Mouse (Mus musculus) liver, embryonic 12.5 days (tissue): ENCODE data around the gene Hephl1. TPM values are rescaled to one million over a fixed set of nuclear protein-coding genes. Genes with fewer than 3 reads are reported as not detected.

Source experiments
- ATAC-seq: fragments of 200-750 bp; cut with Nextera tagmentation; 2 replicates; pipeline ENCODE4 v1.8.0; 2017; ENCODE audit warnings: moderate number of reproducible peaks, mild to moderate bottlenecking, moderate library complexity
- H3K27ac ChIP-seq: fragments of 300-500 bp; sonication (generic); 2 replicates; pipeline ENCODE4 v1.5.1; 2016; ENCODE audit warnings: mild to moderate bottlenecking
- H3K27me3 ChIP-seq: fragments of 300-500 bp; sonication (generic); replicated peaks from 2 replicates; pipeline ENCODE4 v1.6.1; 2016; ENCODE audit warnings: mild to moderate bottlenecking, moderate library complexity
- H3K36me3 ChIP-seq: fragments of 300-500 bp; sonication (generic); 2 replicates; pipeline ENCODE4 v1.6.1; 2016; ENCODE audit warnings: mild to moderate bottlenecking, moderate library complexity
- H3K4me1 ChIP-seq: fragments of 300-500 bp; sonication (generic); 2 replicates; pipeline ENCODE4 v1.6.1; 2016
- H3K4me2 ChIP-seq: fragments of 300-500 bp; sonication (generic); 2 replicates; pipeline ENCODE4 v1.6.1; 2016; ENCODE audit warnings: mild to moderate bottlenecking, moderate library complexity
- H3K4me3 ChIP-seq: fragments of 300-500 bp; sonication (generic); 2 replicates; pipeline ENCODE4 v1.5.1; 2016; ENCODE audit warnings: mild to moderate bottlenecking, moderate library complexity
- H3K9ac ChIP-seq: fragments of 300-500 bp; sonication (generic); 2 replicates; pipeline ENCODE4 v1.6.1; 2016; ENCODE audit warnings: mild to moderate bottlenecking, moderate library complexity
- H3K9me3 ChIP-seq: fragments of 300-500 bp; sonication (generic); replicated peaks from 2 replicates; pipeline ENCODE4 v1.6.1; 2016; ENCODE audit warnings: mild to moderate bottlenecking, moderate library complexity
- WGBS: fragments of 180-500 bp; shearing (Covaris S2); methylation state at CpG from one replicate; pipeline ENCODE4 v1.1.7; 2016; ENCODE audit not compliant: insufficient replicate concordance; 5-methylcytosine and 5-hydroxymethylcytosine counted together
- polyA plus RNA-seq: library from polyadenylated mRNA; unstranded; fragments of >200 nt; fragmentation: Nextera tagmentation; extraction: Ambion mirVana; gene quantifications from 2 replicates; pipeline ENCODE4 v1.2.1, GENCODE M21; 2016

Gene Hephl1
- not detected in 2 replicates for polyA plus RNA-seq

GRCm38 (mm10) chr9:15112008-15112407 is at the start of gene Hephl1:
TSS of gene Hephl1 (minus strand) at chr9:15112108.
- Histone ChIP-seq H3K4me1 (no peaks in the 10 kb centered on the region), H3K9ac (no peak within 1 kb of the TSS), H3K36me3 (no peaks in the 10 kb centered on the region), H3K4me3 (no peak within 1 kb of the TSS), H3K9me3 (no peaks in the 10 kb centered on the region), H3K4me2 (no peak within 1 kb of the TSS), H3K27ac (no peak within 1 kb of the TSS), H3K27me3 (no peaks in the 10 kb centered on the region)
- WGBS = 61% methylated on average over 5 of the region's 5 CpGs
- ATAC-seq = no peak

DNA sequence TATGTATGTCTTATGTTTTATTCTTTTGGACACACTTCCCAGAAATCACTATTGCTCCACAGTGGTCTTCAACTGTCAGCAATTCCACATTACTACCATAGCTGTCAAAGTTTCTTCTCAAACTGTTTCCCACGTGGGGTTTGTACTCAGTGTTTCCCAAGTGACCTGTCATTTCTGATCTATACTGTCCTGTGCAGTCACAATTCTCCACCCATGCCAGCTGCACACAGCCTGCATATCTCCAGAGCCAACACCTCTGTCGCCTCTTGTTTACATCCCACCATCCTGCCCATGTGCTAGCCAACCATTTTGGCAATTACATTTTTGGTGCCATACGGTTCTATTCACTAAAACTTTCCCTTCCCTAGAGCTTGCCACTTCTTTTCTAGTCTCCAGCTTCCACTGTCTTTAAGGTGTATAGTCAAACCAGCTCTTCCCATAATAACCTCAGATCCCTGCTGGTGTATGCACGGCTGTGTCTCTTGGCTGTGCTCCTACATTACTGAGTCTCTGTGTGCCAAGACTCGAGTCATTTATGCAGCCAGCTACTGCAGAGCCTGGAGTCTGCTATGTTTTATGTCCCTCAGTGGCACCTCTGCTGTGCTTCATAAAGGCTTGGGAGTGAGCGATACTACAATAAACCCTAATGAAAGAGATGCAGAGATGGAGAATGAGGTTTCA is 37.5 kb upstream of the Hephl1 start:
- no peak overlapping the region for H3K4me3 ChIP-seq
- no peaks in the 10 kb centered on the region for H3K4me1 ChIP-seq
- 46% methylated on average over 6 of the region's 6 CpGs for WGBS
- H3K36me3 ChIP-seq = no peaks in the 10 kb centered on the region
- H3K27ac ChIP-seq = no peak overlapping the region
- H3K27me3 ChIP-seq = no peaks in the 10 kb centered on the region
- ATAC-seq = no peak
- H3K4me2 ChIP-seq = no peak overlapping the region
- no peaks in the 10 kb centered on the region for H3K9me3 ChIP-seq
- H3K9ac ChIP-seq = no peak overlapping the region

DNA sequence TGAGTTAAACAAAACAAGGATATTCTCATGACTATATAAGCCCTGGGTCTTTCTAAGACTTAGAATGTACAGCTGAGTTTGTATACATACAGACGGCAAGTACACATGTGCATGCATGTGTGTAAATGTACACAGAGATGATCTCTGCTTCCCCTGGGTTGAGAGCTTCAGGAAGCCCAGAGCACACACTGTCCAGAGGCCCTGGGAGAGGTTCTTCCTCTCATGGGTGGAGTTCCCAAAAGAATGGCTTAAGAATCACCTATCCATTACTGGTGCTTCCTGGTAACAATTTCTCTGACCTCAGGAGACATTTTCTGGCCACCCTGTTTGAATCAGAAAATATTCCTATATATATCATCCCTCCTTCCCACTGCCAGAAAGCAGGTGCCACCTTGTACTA is 28.6 kb upstream of the Hephl1 start:
- Histone ChIP-seq H3K27ac (no peak overlapping the region), H3K36me3 (no peaks in the 10 kb centered on the region), H3K27me3 (no peaks in the 10 kb centered on the region), H3K4me2 (no peak overlapping the region), H3K9ac (no peak overlapping the region), H3K9me3 (no peaks in the 10 kb centered on the region), H3K4me3 (no peak overlapping the region), H3K4me1 (no peaks in the 10 kb centered on the region)
- 65% methylated on average over 1 of the region's 1 CpGs for WGBS
- no peak for ATAC-seq

DNA sequence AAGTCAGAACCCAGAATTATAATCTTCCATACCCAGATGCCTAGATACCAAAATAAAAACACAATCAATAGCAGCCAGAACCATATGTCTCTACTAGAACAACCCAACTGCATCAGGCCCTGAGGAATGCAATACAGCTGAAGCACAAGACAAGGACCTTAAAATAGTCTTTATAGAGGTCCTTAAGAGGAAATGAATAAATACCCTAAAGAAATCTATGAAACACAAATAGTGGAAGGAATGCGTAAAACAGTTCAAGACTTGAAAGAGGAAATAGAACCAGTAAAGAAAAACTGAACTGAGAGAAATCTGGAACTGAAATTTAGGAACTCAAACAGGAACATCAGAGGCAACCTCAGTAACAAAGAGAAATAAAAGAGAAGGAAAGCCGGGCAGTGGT is 14.0 kb upstream of the Hephl1 start:
- Histone ChIP-seq H3K36me3 (no peaks in the 10 kb centered on the region), H3K4me1 (no peaks in the 10 kb centered on the region), H3K27ac (no peak overlapping the region), H3K9ac (no peak overlapping the region), H3K4me3 (no peak overlapping the region), H3K9me3 (no peaks in the 10 kb centered on the region), H3K27me3 (no peaks in the 10 kb centered on the region), H3K4me2 (no peak overlapping the region)
- 72% methylated on average over 2 of the region's 2 CpGs for WGBS
- no peak for ATAC-seq

DNA sequence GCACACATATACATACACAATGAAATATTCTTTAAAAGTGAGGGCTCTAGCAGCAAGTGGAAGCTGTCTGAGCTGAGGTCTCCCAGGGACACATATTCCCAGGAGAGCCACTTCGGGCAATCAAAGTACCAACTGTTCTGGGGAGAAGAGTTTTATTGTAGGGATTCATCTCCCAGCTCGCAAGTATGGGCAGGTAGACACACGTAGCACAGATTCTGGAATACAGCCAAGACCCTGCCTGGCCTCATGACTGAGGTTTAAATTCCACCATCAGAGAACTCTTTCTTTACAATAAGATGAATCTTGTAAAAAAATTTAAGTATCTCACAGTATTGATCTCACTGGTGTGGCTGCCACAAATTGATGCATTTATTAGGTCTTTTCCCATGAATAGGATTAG is 10.5 kb upstream of the Hephl1 start:
- Histone ChIP-seq H3K27ac (no peak overlapping the region), H3K4me1 (no peaks in the 10 kb centered on the region), H3K9me3 (no peaks in the 10 kb centered on the region), H3K27me3 (no peaks in the 10 kb centered on the region), H3K4me2 (no peak overlapping the region), H3K4me3 (no peak overlapping the region), H3K36me3 (no peaks in the 10 kb centered on the region), H3K9ac (no peak overlapping the region)
- 61% methylated on average over 3 of the region's 3 CpGs for WGBS
- ATAC-seq = no peak

DNA sequence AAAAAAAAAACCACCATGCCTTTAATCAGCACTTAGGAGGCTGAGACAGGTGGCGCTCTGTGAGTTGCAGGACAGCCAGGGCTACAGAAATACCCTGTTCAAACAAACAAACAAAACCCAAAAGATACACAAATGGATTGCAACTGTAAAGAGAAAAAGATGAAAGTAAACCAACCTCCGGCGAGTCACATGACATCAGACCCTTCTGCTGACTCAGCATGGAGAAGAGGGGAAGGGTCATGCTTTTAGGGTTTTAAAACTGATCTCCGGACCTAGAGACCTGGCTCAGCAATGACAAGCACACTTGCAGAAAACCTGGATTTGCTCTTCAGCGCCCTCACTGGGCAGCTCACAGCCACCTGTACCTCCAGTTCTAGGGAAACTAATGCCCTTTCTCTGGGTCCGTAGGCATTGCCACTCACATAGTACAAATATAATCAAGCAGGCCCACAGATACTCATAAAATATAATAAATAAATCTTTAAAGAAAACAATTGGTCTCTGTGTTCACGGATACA is 9.0 kb upstream of the Hephl1 start:
- WGBS = 39% methylated on average over 7 of the region's 7 CpGs
- no peak overlapping the region for H3K27ac ChIP-seq
- H3K27me3 ChIP-seq = no peaks in the 10 kb centered on the region
- H3K4me1 ChIP-seq = no peaks in the 10 kb centered on the region
- no peak for ATAC-seq
- H3K4me2 ChIP-seq = no peak overlapping the region
- H3K9me3 ChIP-seq = no peaks in the 10 kb centered on the region
- H3K9ac ChIP-seq = no peak overlapping the region
- no peak overlapping the region for H3K4me3 ChIP-seq
- H3K36me3 ChIP-seq = no peaks in the 10 kb centered on the region

DNA sequence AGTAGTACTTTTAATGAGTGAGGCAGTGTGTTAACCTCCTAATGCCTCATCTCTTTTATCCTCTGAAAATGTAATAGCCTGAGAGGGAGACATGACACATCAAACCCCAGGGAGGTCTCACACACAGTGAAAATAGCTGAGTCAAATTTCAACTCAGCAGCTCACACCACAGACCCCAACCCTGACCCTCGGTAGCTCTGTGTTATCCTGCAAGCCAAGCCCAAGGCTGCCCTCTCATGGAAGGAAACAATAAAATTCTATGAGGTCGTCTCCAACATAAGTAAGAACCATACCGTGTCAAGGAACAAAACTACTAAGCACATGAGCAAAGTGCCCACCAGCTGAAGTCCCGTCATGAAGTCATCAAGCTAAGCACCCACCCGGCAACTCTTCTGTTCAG is 8.3 kb upstream of the Hephl1 start:
- ATAC-seq = 0 out of 2 replicates have a peak, but pooled peaks have one; percentile 2
- Histone ChIP-seq H3K27ac (no peak overlapping the region), H3K9me3 (no peaks in the 10 kb centered on the region), H3K4me1 (no peaks in the 10 kb centered on the region), H3K4me3 (no peak overlapping the region), H3K4me2 (no peak overlapping the region), H3K36me3 (no peaks in the 10 kb centered on the region), H3K9ac (no peak overlapping the region), H3K27me3 (no peaks in the 10 kb centered on the region)
- WGBS = 39% methylated on average over 5 of the region's 5 CpGs

GRCm38 (mm10) chr9:15119515-15119914 is 7.6 kb upstream of the Hephl1 start:
- Histone ChIP-seq H3K36me3 (no peaks in the 10 kb centered on the region), H3K4me2 (no peak overlapping the region), H3K4me1 (no peaks in the 10 kb centered on the region), H3K9ac (no peak overlapping the region), H3K4me3 (no peak overlapping the region), H3K9me3 (no peaks in the 10 kb centered on the region), H3K27me3 (no peaks in the 10 kb centered on the region), H3K27ac (no peak overlapping the region)
- 39% methylated on average over 1 of the region's 1 CpGs for WGBS
- ATAC-seq = no peak

- H3K27me3 ChIP-seq = no peaks in the 10 kb centered on the region
- H3K4me1 ChIP-seq = no peaks in the 10 kb centered on the region
- H3K9me3 ChIP-seq = no peaks in the 10 kb centered on the region
- H3K36me3 ChIP-seq = no peaks in the 10 kb centered on the region
- WGBS = 66% methylated on average over 2 of the region's 2 CpGs
- H3K9ac ChIP-seq = no peak overlapping the region
- no peak overlapping the region for H3K4me2 ChIP-seq
- no peak overlapping the region for H3K4me3 ChIP-seq
- H3K27ac ChIP-seq = no peak overlapping the region
- ATAC-seq = no peak
Measured at GRCm38 (mm10) chr9:15116165-15116564, 4.3 kb upstream of the Hephl1 start.

DNA sequence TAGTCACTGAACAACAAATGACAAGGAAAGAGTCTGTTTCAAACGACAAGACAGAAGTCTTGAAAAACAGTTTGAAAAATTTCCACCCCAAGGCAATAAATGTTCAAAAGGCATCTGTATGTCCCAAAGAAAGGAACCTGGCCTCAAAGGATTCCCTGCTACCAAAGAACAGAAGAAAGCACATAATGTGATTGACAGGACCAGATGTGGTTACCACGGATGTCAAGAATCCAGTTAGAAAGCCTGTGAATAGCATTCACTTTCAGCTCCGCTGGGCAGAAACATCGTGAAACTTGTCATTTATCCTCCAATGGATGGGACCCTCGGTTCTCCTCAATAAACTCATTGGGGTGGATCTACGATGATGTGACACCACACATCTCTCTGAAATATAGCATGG is 2.2 kb upstream of the Hephl1 start:
- WGBS = 64% methylated on average over 6 of the region's 6 CpGs
- ATAC-seq = no peak
- Histone ChIP-seq H3K4me2 (no peak overlapping the region), H3K27me3 (no peaks in the 10 kb centered on the region), H3K9ac (no peak overlapping the region), H3K9me3 (no peaks in the 10 kb centered on the region), H3K4me3 (no peak overlapping the region), H3K36me3 (no peaks in the 10 kb centered on the region), H3K4me1 (no peaks in the 10 kb centered on the region), H3K27ac (no peak overlapping the region)

DNA sequence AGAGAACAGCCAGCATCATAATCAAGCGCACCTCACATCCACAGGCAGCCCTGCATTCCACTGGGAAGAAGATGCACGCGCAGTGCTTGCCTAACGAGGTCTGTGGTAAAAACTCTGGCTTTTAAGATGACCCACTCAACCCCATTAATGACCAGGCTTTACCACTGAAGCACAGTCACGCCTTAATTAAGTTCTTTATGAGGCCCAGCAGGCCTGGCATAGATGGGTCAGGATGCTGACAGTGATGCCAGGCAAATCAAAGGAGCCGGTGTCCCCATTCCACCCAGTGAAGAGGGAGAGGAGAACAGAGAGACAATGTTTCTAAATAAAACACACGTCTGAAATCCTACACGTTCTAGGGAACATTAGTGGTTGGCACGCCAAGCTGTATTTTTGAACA is 3.8 kb downstream of the Hephl1 start:
- H3K4me2 ChIP-seq = no peak overlapping the region
- no peaks in the 10 kb centered on the region for H3K27me3 ChIP-seq
- H3K9ac ChIP-seq = no peak overlapping the region
- ATAC-seq = no peak
- H3K4me1 ChIP-seq = no peaks in the 10 kb centered on the region
- WGBS = 67% methylated on average over 9 of the region's 9 CpGs
- no peak overlapping the region for H3K4me3 ChIP-seq
- H3K27ac ChIP-seq = no peak overlapping the region
- no peaks in the 10 kb centered on the region for H3K9me3 ChIP-seq
- no peaks in the 10 kb centered on the region for H3K36me3 ChIP-seq

GRCm38 (mm10) chr9:15105136-15105535 is 6.8 kb downstream of the Hephl1 start:
- no peak for ATAC-seq
- Histone ChIP-seq H3K4me1 (peaks cover 12% of the 10 kb centered on the region; the same call in 1 of the 2 replicates), H3K9ac (no peak overlapping the region), H3K36me3 (no peaks in the 10 kb centered on the region), H3K4me3 (no peak overlapping the region), H3K4me2 (no peak overlapping the region), H3K27ac (no peak overlapping the region), H3K9me3 (no peaks in the 10 kb centered on the region), H3K27me3 (no peaks in the 10 kb centered on the region; the same call in 1 of the 2 replicates)
- 58% methylated on average over 4 of the region's 4 CpGs for WGBS
